Mouse (Mus musculus): ENCODE data around the gene Elmo1. TPM values are rescaled to one million over a fixed set of nuclear protein-coding genes. Genes with fewer than 3 reads are reported as not detected.

Elmo1 gene
- polyA plus RNA-seq, 1 experiment from 2014 or later, result 11.9 TPM

DNA sequence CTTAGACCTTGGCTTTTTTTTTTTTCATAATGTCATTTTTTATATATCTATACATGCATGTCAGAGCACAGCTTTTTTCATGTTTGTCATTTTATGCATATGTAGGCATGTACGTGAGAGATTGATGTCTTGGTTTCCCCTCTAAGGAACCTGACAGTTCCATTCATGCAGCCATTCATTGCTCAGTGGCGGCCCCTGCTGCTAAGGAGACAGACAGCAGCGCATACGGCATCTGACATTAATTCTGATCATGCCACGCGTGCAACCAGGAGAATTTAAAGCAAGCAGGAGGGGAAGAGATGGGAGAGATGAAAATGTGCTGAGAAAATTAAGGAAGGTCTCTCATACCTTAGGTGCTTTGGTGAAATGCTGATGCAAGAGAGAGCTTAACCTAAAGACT, 381.3 kb downstream of the Elmo1 start:
- no peaks in the 10 kb centered on the region for H3K9me3 ChIP-seq (replicated peaks; ENCODE audit: control insufficient read depth, low read length)

DNA sequence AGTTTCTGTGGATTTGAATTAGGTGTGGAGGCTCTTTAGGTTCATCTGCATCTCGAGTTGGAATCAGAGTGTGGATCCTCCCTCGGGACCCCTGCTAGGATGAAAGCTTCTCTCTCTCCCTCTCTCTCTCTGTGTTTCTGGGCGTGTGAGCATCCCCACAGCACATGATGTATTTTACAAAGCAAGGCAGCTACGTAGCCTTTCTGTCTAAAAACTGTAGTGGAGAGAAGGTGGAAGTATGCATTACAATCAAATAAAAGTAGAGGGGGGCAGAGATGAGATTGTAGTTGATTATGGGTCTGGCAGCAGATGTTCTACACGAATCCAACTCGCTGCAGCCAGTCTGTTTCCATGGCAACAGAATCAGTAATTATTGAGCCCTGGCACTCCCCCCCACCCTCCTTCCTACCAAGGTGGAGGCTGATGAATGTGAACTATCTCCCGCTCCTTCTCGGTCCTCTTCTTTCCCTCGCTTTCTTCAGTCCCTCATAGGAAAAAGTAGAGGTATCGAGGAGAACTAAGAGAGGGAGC, 382.0 kb downstream of the Elmo1 start:
- Histone ChIP-seq H3K4me1 (ENCODE audit: control insufficient read depth, insufficient read depth, low read length) (no peaks in the 10 kb centered on the region), H3K27me3 (ENCODE audit: control insufficient read depth, insufficient read depth, low read length) (no peaks in the 10 kb centered on the region), H3K4me3 (replicated peaks; ENCODE audit: low read length) (no peak overlapping the region), H3K27ac (ENCODE audit: low read length) (no peak overlapping the region), H3K36me3 (ENCODE audit: control insufficient read depth, insufficient read depth, low read length) (no peaks in the 10 kb centered on the region), H3K9ac (ENCODE audit: low read length) (no peak overlapping the region), H3K4me2 (ENCODE audit: low read depth, low read length) (no peak overlapping the region), H3K9me3 (replicated peaks; ENCODE audit: control insufficient read depth, low read length) (no peaks in the 10 kb centered on the region)
- ATAC-seq (ENCODE audit: insufficient read depth, low FRiP score), result no peak
- WGBS, result 46% methylated on average over 10 of the region's 10 CpGs

More for the DNA sequence above, 381.3 kb downstream of the Elmo1 start:
- no peak for ATAC-seq (ENCODE audit: insufficient read depth, low FRiP score)
- no peaks in the 10 kb centered on the region for H3K36me3 ChIP-seq (ENCODE audit: control insufficient read depth, insufficient read depth, low read length)
- no peaks in the 10 kb centered on the region for H3K4me1 ChIP-seq (ENCODE audit: control insufficient read depth, insufficient read depth, low read length)
- H3K27ac ChIP-seq (ENCODE audit: low read length), result no peak overlapping the region
- H3K4me3 ChIP-seq (replicated peaks; ENCODE audit: low read length), result no peak overlapping the region
- no peak overlapping the region for H3K4me2 ChIP-seq (ENCODE audit: low read depth, low read length)
- no peaks in the 10 kb centered on the region for H3K27me3 ChIP-seq (ENCODE audit: control insufficient read depth, insufficient read depth, low read length)
- WGBS, result 16% methylated on average over 6 of the region's 6 CpGs
- H3K9ac ChIP-seq (ENCODE audit: low read length), result no peak overlapping the region

DNA sequence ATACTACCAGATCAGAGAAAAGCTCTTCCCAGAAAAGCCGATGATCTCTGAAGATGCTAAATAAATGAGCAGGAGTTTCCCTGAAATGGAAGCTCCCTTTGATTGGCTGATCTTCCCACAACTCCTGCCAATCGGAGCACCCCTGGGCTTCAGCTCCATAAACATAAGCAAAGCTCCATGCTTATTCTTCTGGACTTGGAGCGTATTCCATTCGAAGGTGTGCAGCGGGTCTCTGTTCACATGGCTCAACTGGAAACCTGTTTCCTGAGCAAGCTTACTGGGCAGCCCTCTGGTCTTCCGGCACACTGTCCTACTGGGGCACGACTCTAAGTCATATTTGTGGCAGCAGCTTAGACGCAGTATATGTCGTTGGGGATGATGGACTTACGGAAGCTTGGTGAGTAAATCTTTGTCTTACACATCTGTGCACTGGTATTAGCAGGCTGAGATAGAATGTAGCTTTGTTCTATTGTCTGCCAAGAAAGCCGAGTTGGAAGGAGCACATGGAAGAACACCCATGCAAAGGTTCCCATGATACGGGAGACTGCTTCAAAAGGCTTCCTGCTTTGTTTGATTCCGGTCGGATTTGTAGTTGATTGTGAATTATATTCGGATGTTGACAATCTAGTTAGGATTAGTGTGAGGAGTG, 382.6 kb downstream of the Elmo1 start:
- ATAC-seq (ENCODE audit: insufficient read depth, low FRiP score), result no peak
- WGBS, result 72% methylated on average over 15 of the region's 15 CpGs
- no peak overlapping the region for H3K4me3 ChIP-seq (replicated peaks; ENCODE audit: low read length)

DNA sequence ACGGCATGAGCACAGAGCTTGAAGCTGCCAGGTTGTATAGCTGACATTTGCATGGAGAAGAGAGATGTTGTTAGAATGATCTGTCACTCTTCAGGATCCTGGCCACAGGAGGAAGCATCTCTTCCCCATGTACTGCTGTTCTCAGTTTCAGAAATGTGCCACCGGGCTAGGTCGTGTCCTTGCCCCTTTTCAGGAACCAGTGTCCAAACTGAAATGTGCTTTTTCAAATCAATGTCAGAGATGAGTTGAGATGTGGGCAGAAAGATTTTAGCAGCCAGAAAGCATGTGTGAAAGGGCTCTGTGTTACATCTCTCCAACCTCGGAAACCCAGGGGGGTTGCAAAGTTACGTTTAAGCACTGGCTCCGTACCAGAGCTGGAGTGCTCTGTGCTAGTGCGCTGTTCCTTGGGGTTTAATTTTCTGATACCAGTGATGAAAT, 383.3 kb downstream of the Elmo1 start:
- 71% methylated on average over 7 of the region's 7 CpGs for WGBS
- no peaks in the 10 kb centered on the region for H3K36me3 ChIP-seq (ENCODE audit: control insufficient read depth, insufficient read depth, low read length)

More for the DNA sequence above, 382.6 kb downstream of the Elmo1 start:
- Histone ChIP-seq H3K4me2 (ENCODE audit: low read depth, low read length) (no peak overlapping the region), H3K4me1 (ENCODE audit: control insufficient read depth, insufficient read depth, low read length) (no peaks in the 10 kb centered on the region), H3K27ac (ENCODE audit: low read length) (no peak overlapping the region), H3K9me3 (replicated peaks; ENCODE audit: control insufficient read depth, low read length) (no peaks in the 10 kb centered on the region), H3K27me3 (ENCODE audit: control insufficient read depth, insufficient read depth, low read length) (no peaks in the 10 kb centered on the region), H3K9ac (ENCODE audit: low read length) (no peak overlapping the region), H3K36me3 (ENCODE audit: control insufficient read depth, insufficient read depth, low read length) (no peaks in the 10 kb centered on the region)

DNA sequence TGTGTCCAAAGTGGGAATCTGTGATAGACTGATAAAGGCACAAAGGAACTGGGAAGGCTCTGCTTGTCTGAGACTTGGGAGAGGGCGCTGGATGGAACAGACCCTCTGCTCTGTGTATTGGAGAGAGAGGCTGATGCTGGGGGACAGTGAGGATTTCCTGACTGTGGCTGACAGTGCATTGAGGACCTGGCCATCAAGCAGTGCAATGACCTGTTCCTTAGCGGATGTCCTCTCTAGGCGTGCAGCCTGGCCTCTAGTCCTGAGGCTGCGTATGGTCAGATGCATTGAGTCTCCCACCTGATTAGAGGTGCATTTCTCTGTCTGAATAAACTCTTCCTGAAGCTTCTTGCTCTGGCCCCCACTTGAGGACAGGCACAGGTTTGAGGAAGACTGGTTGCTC, 384.2 kb downstream of the Elmo1 start:
- H3K27me3 ChIP-seq (ENCODE audit: control insufficient read depth, insufficient read depth, low read length), result no peaks in the 10 kb centered on the region
- no peak for ATAC-seq (ENCODE audit: insufficient read depth, low FRiP score)
- H3K9ac ChIP-seq (ENCODE audit: low read length), result no peak overlapping the region
- no peaks in the 10 kb centered on the region for H3K9me3 ChIP-seq (replicated peaks; ENCODE audit: control insufficient read depth, low read length)
- H3K4me1 ChIP-seq (ENCODE audit: control insufficient read depth, insufficient read depth, low read length), result no peaks in the 10 kb centered on the region
- H3K4me3 ChIP-seq (replicated peaks; ENCODE audit: low read length), result no peak overlapping the region
- H3K27ac ChIP-seq (ENCODE audit: low read length), result no peak overlapping the region
- WGBS, result 90% methylated on average over 4 of the region's 4 CpGs
- H3K36me3 ChIP-seq (ENCODE audit: control insufficient read depth, insufficient read depth, low read length), result no peaks in the 10 kb centered on the region
- no peak overlapping the region for H3K4me2 ChIP-seq (ENCODE audit: low read depth, low read length)

More for the DNA sequence above, 383.3 kb downstream of the Elmo1 start:
- Histone ChIP-seq H3K27me3 (ENCODE audit: control insufficient read depth, insufficient read depth, low read length) (no peaks in the 10 kb centered on the region), H3K9me3 (replicated peaks; ENCODE audit: control insufficient read depth, low read length) (no peaks in the 10 kb centered on the region), H3K4me2 (ENCODE audit: low read depth, low read length) (no peak overlapping the region), H3K4me1 (ENCODE audit: control insufficient read depth, insufficient read depth, low read length) (no peaks in the 10 kb centered on the region), H3K4me3 (replicated peaks; ENCODE audit: low read length) (no peak overlapping the region), H3K9ac (ENCODE audit: low read length) (no peak overlapping the region), H3K27ac (ENCODE audit: low read length) (no peak overlapping the region)
- no peak for ATAC-seq (ENCODE audit: insufficient read depth, low FRiP score)

DNA sequence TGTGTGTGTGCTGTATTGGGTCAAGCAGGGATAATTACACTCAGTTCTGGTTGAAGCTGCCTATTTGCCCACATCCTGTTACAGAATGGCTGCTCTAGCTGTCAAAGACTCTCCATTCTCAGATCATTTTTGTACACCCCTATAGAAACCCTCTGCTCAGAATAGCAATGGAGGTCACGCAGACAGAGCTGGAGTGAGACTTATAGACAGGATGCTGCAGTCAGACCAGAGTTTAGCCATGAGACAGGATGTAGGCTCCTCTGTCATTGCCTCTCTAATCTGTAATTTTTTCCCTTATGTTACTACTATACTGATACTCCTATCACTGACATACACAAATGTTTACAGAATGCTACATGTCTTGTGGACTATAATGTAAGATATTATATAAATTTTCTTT, 391.4 kb downstream of the Elmo1 start:
- H3K4me3 ChIP-seq (replicated peaks; ENCODE audit: low read length), result no peak overlapping the region
- no peaks in the 10 kb centered on the region for H3K27me3 ChIP-seq (ENCODE audit: control insufficient read depth, insufficient read depth, low read length)
- ATAC-seq (ENCODE audit: insufficient read depth, low FRiP score), result no peak
- no peaks in the 10 kb centered on the region for H3K9me3 ChIP-seq (replicated peaks; ENCODE audit: control insufficient read depth, low read length)
- 68% methylated on average over 1 of the region's 1 CpGs for WGBS
- no peak overlapping the region for H3K9ac ChIP-seq (ENCODE audit: low read length)
- no peak overlapping the region for H3K27ac ChIP-seq (ENCODE audit: low read length)
- H3K36me3 ChIP-seq (ENCODE audit: control insufficient read depth, insufficient read depth, low read length), result no peaks in the 10 kb centered on the region
- H3K4me2 ChIP-seq (ENCODE audit: low read depth, low read length), result no peak overlapping the region
- no peaks in the 10 kb centered on the region for H3K4me1 ChIP-seq (ENCODE audit: control insufficient read depth, insufficient read depth, low read length)

DNA sequence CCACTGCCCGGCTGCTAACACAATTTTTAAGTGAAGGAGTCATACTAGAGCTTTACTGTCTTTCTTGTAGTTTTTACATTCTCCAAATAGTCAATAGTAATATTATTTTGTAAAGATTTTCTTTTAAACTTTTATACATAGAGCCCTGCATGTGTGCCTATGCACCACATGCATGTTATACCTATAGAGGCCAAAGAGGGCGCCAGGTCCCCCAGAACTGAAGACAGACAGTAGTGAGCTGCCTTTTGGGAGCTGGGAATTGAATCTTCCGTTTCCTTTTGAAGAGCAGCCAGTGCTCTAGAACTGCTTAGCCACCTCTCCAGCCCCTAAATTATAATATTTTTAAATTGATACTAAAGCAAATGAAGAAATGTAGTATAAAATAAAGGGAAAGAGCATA, 398.7 kb downstream of the Elmo1 start:
- Histone ChIP-seq H3K36me3 (ENCODE audit: control insufficient read depth, insufficient read depth, low read length) (no peaks in the 10 kb centered on the region), H3K4me2 (ENCODE audit: low read depth, low read length) (no peak overlapping the region), H3K9me3 (replicated peaks; ENCODE audit: control insufficient read depth, low read length) (no peaks in the 10 kb centered on the region), H3K27me3 (ENCODE audit: control insufficient read depth, insufficient read depth, low read length) (no peaks in the 10 kb centered on the region), H3K9ac (ENCODE audit: low read length) (no peak overlapping the region), H3K4me1 (ENCODE audit: control insufficient read depth, insufficient read depth, low read length) (no peaks in the 10 kb centered on the region), H3K27ac (ENCODE audit: low read length) (no peak overlapping the region), H3K4me3 (replicated peaks; ENCODE audit: low read length) (no peak overlapping the region)
- no peak for ATAC-seq (ENCODE audit: insufficient read depth, low FRiP score)
- WGBS, result 73% methylated on average over 3 of the region's 3 CpGs

DNA sequence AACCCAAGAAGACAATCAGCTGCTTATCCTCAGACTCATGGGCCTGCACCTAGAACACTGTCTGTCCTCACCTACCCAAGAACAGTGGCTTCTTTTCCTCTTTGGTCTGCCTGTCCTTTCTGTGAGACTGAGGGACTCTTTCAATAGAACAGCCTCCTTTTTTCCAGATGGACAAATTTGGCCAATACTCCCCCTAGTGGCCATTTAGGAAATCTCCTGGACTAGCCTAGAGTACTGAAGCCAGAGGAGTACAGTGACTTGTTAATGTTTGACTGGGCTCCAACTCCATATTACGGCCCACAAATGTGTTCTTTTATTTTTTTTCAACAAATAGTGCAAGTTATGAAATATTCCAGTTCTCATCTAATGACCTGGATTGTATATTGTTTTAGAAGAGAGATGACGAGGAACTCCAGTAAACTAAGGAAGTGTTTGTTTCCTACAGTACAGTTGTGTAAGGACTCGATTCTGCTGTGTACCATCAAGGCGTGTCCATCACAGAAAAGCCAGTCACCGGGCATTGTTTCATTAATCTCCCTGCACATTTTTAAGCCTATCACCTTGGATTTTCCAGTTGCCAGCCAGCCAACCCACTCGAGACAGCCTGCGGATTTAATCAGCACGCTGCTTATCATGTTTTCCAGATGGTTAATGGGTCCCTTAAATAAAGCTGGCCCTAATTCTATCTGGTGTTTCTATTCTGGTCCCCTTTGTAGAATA, 399.5 kb downstream of the Elmo1 start:
- 62% methylated on average over 8 of the region's 8 CpGs for WGBS
- ATAC-seq (ENCODE audit: insufficient read depth, low FRiP score), result no peak
- Histone ChIP-seq H3K27me3 (ENCODE audit: control insufficient read depth, insufficient read depth, low read length) (no peaks in the 10 kb centered on the region), H3K4me3 (replicated peaks; ENCODE audit: low read length) (no peak overlapping the region), H3K4me2 (ENCODE audit: low read depth, low read length) (no peak overlapping the region), H3K36me3 (ENCODE audit: control insufficient read depth, insufficient read depth, low read length) (no peaks in the 10 kb centered on the region), H3K9ac (ENCODE audit: low read length) (no peak overlapping the region), H3K9me3 (replicated peaks; ENCODE audit: control insufficient read depth, low read length) (no peaks in the 10 kb centered on the region), H3K4me1 (ENCODE audit: control insufficient read depth, insufficient read depth, low read length) (no peaks in the 10 kb centered on the region), H3K27ac (ENCODE audit: low read length) (no peak overlapping the region)

DNA sequence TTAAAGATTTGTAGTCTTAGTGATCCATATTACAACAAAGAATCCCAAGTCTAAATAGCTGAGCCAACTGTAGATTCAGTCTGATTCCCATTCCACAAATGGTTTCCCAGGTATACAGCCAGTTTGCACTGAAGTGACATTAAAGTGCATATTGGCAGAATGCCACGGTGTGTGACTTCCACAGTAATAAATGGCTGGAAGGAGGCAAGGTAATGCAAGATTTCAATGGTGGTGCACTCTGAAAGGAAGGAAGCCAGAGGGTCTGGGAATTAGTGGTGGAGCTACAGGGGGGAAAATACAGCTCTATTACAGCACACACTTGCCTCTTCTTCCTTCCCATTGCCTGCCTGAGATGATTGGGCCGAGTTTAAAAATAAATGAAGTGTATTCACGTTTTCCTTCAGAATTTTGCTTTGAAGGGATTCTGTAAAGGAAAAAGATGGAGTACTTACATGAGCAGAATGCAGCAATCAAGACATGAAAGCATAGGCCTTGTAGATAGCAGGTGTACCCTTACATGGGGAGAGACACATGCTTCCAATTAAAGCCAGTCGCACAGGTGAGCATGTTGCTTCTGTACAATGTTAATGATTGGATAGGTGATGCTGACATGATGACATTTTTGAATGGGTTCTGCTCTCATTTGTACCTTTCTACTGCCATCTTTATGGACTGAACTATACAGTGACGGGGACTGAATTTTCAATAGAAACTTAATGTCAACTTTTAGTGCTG, 400.6 kb downstream of the Elmo1 start:
- Histone ChIP-seq H3K4me3 (replicated peaks; ENCODE audit: low read length) (no peak overlapping the region), H3K4me1 (ENCODE audit: control insufficient read depth, insufficient read depth, low read length) (no peaks in the 10 kb centered on the region), H3K4me2 (ENCODE audit: low read depth, low read length) (no peak overlapping the region), H3K9ac (ENCODE audit: low read length) (no peak overlapping the region), H3K9me3 (replicated peaks; ENCODE audit: control insufficient read depth, low read length) (no peaks in the 10 kb centered on the region), H3K27me3 (ENCODE audit: control insufficient read depth, insufficient read depth, low read length) (no peaks in the 10 kb centered on the region), H3K27ac (ENCODE audit: low read length) (no peak overlapping the region), H3K36me3 (ENCODE audit: control insufficient read depth, insufficient read depth, low read length) (no peaks in the 10 kb centered on the region)
- ATAC-seq (ENCODE audit: insufficient read depth, low FRiP score), result no peak
- WGBS, result 68% methylated on average over 5 of the region's 5 CpGs
